Mouse (Mus musculus) lung, embryonic 16.5 days (tissue): ENCODE measurements at regions not wholly inside any gene's neighbourhood (a gene's known extent, or its start where the extent isn't known, plus 50 kb on each side); places are given as distances from the start of the nearest gene placed in this dataset.

Experiments used
- ATAC-seq: fragments of 200-750 bp; cut with Nextera tagmentation; 2 replicates; pipeline ENCODE4 v1.8.0; 2017; ENCODE audit warnings: low read depth, mild to moderate bottlenecking, moderate library complexity
- H3K27ac ChIP-seq: fragments of 300-500 bp; sonication (generic); 2 replicates; pipeline ENCODE4 v1.5.1; 2014; ENCODE audit warnings: mild to moderate bottlenecking, control low read depth, low read length
- H3K27me3 ChIP-seq: fragments of 300-500 bp; sonication (generic); 2 replicates; pipeline ENCODE4 v1.6.1; 2014; ENCODE audit warnings: low read depth, low read length, mixed read lengths; ENCODE audit not compliant: control insufficient read depth, insufficient read depth
- H3K36me3 ChIP-seq: fragments of 300-500 bp; sonication (generic); 2 replicates; pipeline ENCODE4 v1.6.1; 2014; ENCODE audit warnings: low read length; ENCODE audit not compliant: control insufficient read depth, insufficient read depth
- H3K4me1 ChIP-seq: fragments of 300-500 bp; sonication (generic); replicated peaks from 2 replicates; pipeline ENCODE4 v1.6.1; 2014; ENCODE audit warnings: low read length, mixed read lengths; ENCODE audit not compliant: control insufficient read depth, insufficient read depth
- H3K4me2 ChIP-seq: fragments of 300-500 bp; sonication (generic); 2 replicates; pipeline ENCODE4 v1.6.1; 2014; ENCODE audit warnings: low read depth, low read length, control low read depth
- H3K4me3 ChIP-seq: fragments of 300-500 bp; sonication (generic); 2 replicates; pipeline ENCODE4 v1.5.1; 2014; ENCODE audit warnings: mild to moderate bottlenecking, low read length, control low read depth
- H3K9ac ChIP-seq: fragments of 300-500 bp; sonication (generic); 2 replicates; pipeline ENCODE4 v1.6.1; 2014; ENCODE audit warnings: low read length, control low read depth
- H3K9me3 ChIP-seq: fragments of 300-500 bp; sonication (generic); 2 replicates; pipeline ENCODE4 v1.6.1; 2016; ENCODE audit warnings: low read length; ENCODE audit not compliant: control insufficient read depth
- WGBS: fragments of 180-500 bp; shearing (Covaris S2); extraction: QIAGEN DNeasy Blood & Tissue Kit; methylation state at CpG from one replicate; pipeline ENCODE4 v1.1.7; 2014; 5-methylcytosine and 5-hydroxymethylcytosine counted together

DNA sequence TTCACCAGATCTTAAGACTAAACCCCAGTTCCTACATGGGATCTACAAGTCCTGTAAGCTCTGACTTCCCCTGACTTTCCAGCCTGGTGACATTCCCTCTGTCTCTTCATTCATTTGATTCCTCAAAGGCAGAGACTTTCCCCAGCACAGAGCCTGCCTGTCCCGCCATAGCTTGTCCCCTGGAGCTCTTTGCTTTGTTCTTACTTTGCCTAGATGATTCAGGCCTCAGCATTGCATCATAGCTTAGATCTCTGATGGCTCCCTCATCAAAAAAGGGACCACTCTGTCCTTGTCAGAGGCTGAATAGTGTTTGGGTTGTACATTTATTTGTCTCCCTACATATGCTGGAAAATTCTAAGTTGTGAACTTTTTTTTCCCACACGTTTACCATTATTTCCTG, 57.6 kb upstream of the Exoc6 start:
- ATAC-seq = no peak
- no peak overlapping the region for H3K4me3 ChIP-seq
- no peak overlapping the region for H3K9ac ChIP-seq
- H3K27me3 ChIP-seq = no peaks in the 10 kb centered on the region
- no peak overlapping the region for H3K4me2 ChIP-seq
- no peaks in the 10 kb centered on the region for H3K9me3 ChIP-seq
- H3K36me3 ChIP-seq = no peaks in the 10 kb centered on the region
- H3K4me1 ChIP-seq = peaks cover 9% of the 10 kb centered on the region; the same call in 1 of the 2 replicates
- no peak overlapping the region for H3K27ac ChIP-seq
- 47% methylated on average over 2 of the region's 2 CpGs for WGBS

DNA sequence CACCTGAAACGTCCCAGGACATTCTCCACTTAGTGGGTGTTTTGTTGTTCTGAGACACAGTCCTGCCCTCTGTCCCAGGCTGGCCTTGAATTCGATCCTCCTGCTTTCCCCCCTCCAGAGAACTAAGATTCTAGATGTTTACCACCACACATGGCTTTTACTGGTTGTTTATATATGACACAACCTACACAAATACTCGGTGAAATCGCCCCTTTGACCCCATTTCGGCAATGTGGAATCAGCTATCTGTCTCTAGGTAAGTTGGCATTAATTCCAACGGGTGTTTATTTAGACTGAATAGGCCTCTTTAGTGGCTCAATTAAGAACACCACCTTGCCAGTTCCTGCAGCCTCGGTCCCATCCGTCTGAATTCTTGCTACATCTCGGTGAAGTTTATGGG, 56.8 kb upstream of the Exoc6 start:
- 28% methylated on average over 9 of the region's 9 CpGs for WGBS
- H3K9ac ChIP-seq = no peak overlapping the region
- no peak overlapping the region for H3K4me3 ChIP-seq
- H3K27ac ChIP-seq = no peak overlapping the region
- H3K36me3 ChIP-seq = no peaks in the 10 kb centered on the region
- no peaks in the 10 kb centered on the region for H3K27me3 ChIP-seq
- ATAC-seq = no peak
- H3K4me2 ChIP-seq = no peak overlapping the region
- H3K4me1 ChIP-seq = peaks cover 9% of the 10 kb centered on the region; the same call in 1 of the 2 replicates
- H3K9me3 ChIP-seq = no peaks in the 10 kb centered on the region

DNA sequence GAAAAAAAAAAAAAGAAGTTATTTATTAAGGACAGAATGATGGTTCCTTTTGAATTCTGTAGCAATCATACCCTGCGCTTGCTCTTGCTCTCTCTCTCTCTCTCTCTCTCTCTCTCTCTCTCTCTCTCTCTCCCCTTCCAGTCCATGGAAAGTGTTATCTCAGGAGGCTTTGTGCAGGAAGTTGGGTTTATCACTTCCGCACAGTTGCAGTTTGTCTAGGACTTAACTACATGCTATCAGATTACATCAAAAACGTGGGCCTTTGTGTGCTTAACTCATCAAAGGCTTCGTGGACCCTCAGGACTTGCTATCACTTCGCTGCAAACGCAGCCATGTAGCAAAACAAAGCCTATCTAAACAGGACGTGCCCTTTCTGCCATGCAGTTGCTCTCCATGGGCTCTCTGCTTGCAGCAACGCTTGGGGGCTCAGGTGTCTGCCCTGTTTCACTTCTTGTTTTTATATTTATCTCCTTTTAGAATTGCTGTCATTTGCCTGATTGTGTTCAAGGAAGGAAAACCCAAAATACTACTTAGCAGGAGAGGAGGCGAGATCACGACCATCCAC, 56.2 kb upstream of the Exoc6 start:
- H3K4me3 ChIP-seq = no peak overlapping the region
- H3K27me3 ChIP-seq = no peaks in the 10 kb centered on the region
- peak; percentile 34 for ATAC-seq
- 15% methylated on average over 10 of the region's 10 CpGs for WGBS
- no peak overlapping the region for H3K4me2 ChIP-seq
- no peaks in the 10 kb centered on the region for H3K9me3 ChIP-seq
- H3K9ac ChIP-seq = no peak overlapping the region
- 0 out of 2 replicates have a peak overlapping the region, but pooled peaks have one; percentile 9 for H3K27ac ChIP-seq
- no peaks in the 10 kb centered on the region for H3K36me3 ChIP-seq
- H3K4me1 ChIP-seq = peaks cover 9% of the 10 kb centered on the region; the same call in 1 of the 2 replicates

DNA sequence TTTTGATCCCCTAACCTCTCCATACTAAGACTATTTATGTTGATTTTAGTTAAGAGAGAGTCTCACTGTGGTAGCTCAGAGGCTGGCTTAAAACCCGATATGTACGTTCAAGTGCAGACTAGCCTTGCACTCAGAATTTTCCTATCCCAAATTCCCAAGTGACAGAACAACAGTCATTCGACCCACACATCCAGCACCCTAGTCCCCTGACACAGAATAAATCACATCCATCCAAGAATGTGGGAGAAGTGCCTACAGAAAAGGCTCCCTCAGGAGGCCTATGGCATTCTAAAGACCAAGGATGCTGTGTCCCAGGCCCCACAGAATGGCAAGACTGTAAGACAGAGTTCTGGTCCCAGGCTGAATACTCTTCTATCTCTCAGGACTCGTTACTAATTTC, 55.4 kb upstream of the Exoc6 start:
- no peak overlapping the region for H3K4me3 ChIP-seq
- WGBS = 64% methylated on average over 4 of the region's 4 CpGs
- no peak for ATAC-seq
- H3K4me2 ChIP-seq = no peak overlapping the region
- no peak overlapping the region for H3K9ac ChIP-seq
- H3K9me3 ChIP-seq = no peaks in the 10 kb centered on the region
- H3K27ac ChIP-seq = 0 out of 2 replicates have a peak overlapping the region, but pooled peaks have one; percentile 18
- no peaks in the 10 kb centered on the region for H3K27me3 ChIP-seq
- H3K4me1 ChIP-seq = peaks cover 9% of the 10 kb centered on the region; the same call in 1 of the 2 replicates
- H3K36me3 ChIP-seq = no peaks in the 10 kb centered on the region

DNA sequence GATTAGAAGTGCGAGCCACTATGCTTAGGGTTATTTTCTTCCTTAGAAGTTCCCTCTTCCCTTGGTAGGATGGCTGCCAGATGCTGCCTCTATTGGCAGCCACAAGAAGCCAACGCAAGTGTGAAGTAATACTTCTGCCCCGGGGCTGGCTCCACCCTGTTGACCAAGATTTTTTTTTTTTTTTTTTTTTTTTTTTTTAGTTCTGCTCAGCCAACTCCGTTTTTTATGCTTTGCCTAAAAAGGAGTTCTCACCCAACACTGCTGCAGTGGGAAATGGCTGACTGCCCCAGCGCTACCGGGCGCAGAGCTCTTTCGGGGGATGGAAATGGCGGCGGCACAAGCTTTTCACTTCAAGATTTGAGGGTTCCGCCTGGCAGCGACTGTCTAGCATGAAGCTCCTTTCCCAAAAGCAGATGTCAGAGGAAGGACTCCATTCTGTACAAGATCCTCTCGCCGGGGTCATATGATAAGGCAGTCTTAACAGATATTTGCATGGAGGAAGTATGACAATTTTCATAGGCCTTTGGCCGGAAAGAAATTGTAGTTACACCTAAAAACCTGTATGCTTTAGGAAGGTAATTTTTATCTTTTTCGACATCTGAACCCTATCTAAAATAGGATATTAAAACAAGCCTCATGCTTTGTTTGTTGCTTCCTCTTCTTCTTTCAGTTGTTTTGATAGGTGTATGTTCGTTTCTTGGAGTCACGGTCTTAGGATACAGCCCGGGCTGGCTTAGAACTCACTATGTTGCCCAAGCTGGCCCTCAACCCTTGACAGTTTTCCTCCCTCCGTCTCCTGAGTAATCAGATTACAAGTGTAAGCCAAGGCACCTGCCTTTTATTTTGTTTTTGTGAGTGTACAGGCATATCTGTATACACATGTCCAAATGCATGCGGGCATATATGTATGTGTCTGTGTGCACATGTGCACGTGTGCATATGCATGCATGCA, 54.6 kb upstream of the Exoc6 start:
- Histone ChIP-seq H3K4me1 (peaks cover 9% of the 10 kb centered on the region; the same call in 1 of the 2 replicates), H3K36me3 (no peaks in the 10 kb centered on the region), H3K9ac (no peak overlapping the region), H3K9me3 (no peaks in the 10 kb centered on the region), H3K27ac (no peak overlapping the region), H3K4me3 (no peak overlapping the region), H3K4me2 (no peak overlapping the region), H3K27me3 (no peaks in the 10 kb centered on the region)
- ATAC-seq = peak; percentile 36; the same call in 1 of the 2 replicates
- 77% methylated on average over 22 of the region's 22 CpGs for WGBS

DNA sequence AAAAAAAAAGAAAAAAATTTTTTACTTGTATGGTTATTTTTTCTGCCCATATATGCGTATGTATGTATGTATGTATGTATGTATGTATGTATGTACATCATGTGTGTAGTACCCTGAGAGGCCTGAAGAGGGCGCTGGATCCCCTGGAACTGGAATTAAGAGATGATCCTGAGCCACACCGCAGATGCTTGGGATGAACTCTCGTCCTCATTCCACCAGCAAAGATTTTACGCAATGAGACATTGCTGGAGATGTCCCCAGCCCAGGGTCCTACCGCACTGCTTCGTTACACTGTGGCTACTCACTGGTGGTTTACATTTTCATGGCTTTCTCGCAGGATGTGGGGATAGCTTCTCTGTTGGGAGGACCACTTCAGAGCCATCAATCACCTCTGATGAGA, 53.5 kb upstream of the Exoc6 start:
- WGBS = 86% methylated on average over 8 of the region's 8 CpGs
- Histone ChIP-seq H3K4me2 (no peak overlapping the region), H3K9me3 (no peaks in the 10 kb centered on the region), H3K36me3 (no peaks in the 10 kb centered on the region), H3K9ac (no peak overlapping the region), H3K4me3 (no peak overlapping the region), H3K27me3 (no peaks in the 10 kb centered on the region), H3K4me1 (peaks cover 9% of the 10 kb centered on the region; the same call in 1 of the 2 replicates), H3K27ac (no peak overlapping the region)
- ATAC-seq = no peak

DNA sequence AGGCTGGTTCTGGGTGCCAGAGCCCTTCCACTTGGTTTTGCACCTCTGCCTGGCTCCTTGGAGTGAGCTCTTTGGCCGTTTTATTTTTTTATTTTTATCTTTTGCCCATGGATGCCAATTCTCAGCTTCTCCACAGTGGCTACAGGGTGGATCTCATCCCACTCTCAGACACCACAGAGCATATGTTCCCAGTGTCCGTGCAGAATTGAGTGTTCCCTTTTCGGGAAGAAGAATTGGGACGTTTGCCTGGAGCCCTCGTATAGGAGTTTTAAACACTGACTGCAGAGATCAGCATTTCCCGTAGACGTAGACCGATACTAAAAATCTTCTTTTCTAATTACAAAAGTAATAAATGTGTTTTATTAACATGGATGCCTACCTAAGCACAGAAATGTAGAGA, 53.1 kb upstream of the Exoc6 start:
- no peak for ATAC-seq
- H3K36me3 ChIP-seq = no peaks in the 10 kb centered on the region
- 95% methylated on average over 8 of the region's 8 CpGs for WGBS
- peaks cover 9% of the 10 kb centered on the region; the same call in 1 of the 2 replicates for H3K4me1 ChIP-seq
- H3K9me3 ChIP-seq = no peaks in the 10 kb centered on the region
- no peak overlapping the region for H3K4me3 ChIP-seq
- H3K27ac ChIP-seq = no peak overlapping the region
- no peak overlapping the region for H3K4me2 ChIP-seq
- H3K9ac ChIP-seq = no peak overlapping the region
- no peaks in the 10 kb centered on the region for H3K27me3 ChIP-seq

DNA sequence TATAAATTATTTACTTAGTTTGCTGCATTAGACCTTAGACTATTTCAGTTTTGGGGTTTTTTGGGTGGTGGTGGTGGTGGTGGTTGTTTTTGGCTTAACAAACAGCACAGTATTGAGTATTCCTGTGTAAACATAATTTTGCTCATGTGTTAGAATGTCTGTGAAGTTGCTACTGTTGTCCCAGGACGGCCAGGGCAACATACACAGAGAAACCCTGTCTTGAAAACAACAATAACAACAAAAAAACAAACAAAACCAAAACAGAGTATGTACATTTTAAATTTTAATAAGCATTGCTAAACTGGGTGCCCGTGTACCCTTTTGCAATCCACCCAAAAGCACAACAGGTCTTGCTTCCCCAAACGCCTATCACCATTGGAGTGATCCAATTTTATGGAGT, 51.8 kb upstream of the Exoc6 start:
- no peak overlapping the region for H3K9ac ChIP-seq
- H3K9me3 ChIP-seq = no peaks in the 10 kb centered on the region
- peaks cover 8% of the 10 kb centered on the region; the same call in 1 of the 2 replicates for H3K4me1 ChIP-seq
- H3K4me2 ChIP-seq = no peak overlapping the region
- no peaks in the 10 kb centered on the region for H3K27me3 ChIP-seq
- H3K27ac ChIP-seq = no peak overlapping the region
- 73% methylated on average over 3 of the region's 3 CpGs for WGBS
- no peak for ATAC-seq
- no peak overlapping the region for H3K4me3 ChIP-seq
- no peaks in the 10 kb centered on the region for H3K36me3 ChIP-seq
